8 mouse cellular contexts compared by ENCODE assay signal in the genomic region with DNA sequence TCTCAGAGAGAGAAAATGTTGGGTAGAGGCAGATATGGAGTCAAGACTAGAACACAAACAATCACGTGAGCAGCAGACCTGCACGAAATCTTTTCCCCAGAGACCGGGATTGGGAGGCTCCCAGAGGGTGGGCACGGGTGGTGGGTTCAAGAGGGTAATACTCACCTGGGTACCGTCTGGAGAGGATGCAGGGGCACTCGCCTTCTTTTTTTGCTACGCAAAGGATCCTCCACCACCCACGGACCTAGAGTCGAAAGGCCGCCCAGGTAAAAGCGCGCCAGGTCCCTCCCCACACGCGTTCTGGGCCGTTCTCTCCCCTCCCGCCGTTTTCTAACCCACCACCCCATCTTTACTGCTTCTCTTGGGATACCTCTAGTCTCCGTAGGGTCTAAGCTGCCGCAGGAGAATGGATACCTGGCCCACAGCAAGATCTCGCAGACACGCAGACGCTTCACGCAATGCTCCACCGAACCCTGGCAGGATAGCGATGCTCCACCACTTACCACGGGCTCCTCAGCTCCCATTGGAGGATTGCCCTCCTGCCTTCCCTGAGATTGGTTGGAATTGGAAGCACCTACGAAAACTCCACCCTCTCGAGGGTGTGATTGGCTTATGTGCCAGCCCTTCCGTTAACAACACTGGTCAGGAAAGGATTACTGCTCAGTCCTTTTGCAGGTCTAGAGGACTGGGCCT. TPM values are rescaled to one million over a fixed set of nuclear protein-coding genes. Genes with fewer than 3 reads are reported as not detected.
A peak's percentile ranks its signal among the peaks of the same experiment; 100 is the strongest.
DNase-seq lines count a peak whose midpoint lies in the region; ATAC-seq lines count a peak whose summit lies in the region.

Gene Kantr, minus strand, starts transcription at position 500 of the 693 bp plus-strand sequence.

- peak; percentile 97 for ATAC-seq in intestine, embryonic 14.5 days (replicated peaks; ENCODE audit: low FRiP score, low TSS enrichment, low read depth)
- ATAC-seq in megakaryocyte progenitor cell, adult 5-6 weeks (replicated peaks; ENCODE audit: poor library complexity), result peak; percentile 99

- H3K27ac ChIP-seq in intestine, embryonic 14.5 days (ENCODE audit: low read depth), result peak within 1 kb of the TSS; percentile 16; the same call in 1 of the 2 replicates

- H3K4me3 ChIP-seq in intestine, embryonic 14.5 days (ENCODE audit: low read depth, low read length), result peak within 1 kb of the TSS; percentile 51

- intact Hi-C loops in gastrocnemius, postnatal 36 days (cut with DNase I), result no loop called here
- intact Hi-C loops in left cerebral cortex, postnatal 10 days (cut with DNase I), result no loop called here

- 11% methylated on average over 23 of the region's 29 CpGs for WGBS in intestine, embryonic 14.5 days

- 0 out of 2 replicates have a peak, but pooled peaks cover 2% of the 10 kb centered on the region for H3K4me1 ChIP-seq in intestine, embryonic 14.5 days (replicated peaks; ENCODE audit: control insufficient read depth, insufficient read depth, low read length)

- H3K9me3 ChIP-seq in intestine, embryonic 14.5 days (ENCODE audit: control insufficient read depth, low read length), result no peaks in the 10 kb centered on the region

- peak within 1 kb of the TSS; percentile 50 for H3K4me2 ChIP-seq in intestine, embryonic 14.5 days (ENCODE audit: low read length)

- no peaks in the 10 kb centered on the region for H3K36me3 ChIP-seq in intestine, embryonic 14.5 days (ENCODE audit: control insufficient read depth, insufficient read depth, low read length)

- 0 out of 2 replicates have a peak, but pooled peaks cover 4% of the 10 kb centered on the region for H3K27me3 ChIP-seq in intestine, embryonic 14.5 days (replicated peaks; ENCODE audit: control insufficient read depth, insufficient read depth, low read length)

- peak; percentile 75 for DNase-seq in ovary, adult 18-20 months (ENCODE audit: low spot score)
- DNase-seq in ovary, postnatal 10 days (ENCODE audit: low spot score), result no peak
- peak; percentile 64 for DNase-seq in embryo, embryonic 9.5 days (ENCODE audit: extremely low spot score)
- DNase-seq in gastrocnemius, postnatal 36 days, result peak; percentile 39 to 75
- peak; percentile 74 for DNase-seq in intestine, embryonic 14.5 days (ENCODE audit: low spot score)
- DNase-seq in left cerebral cortex, postnatal 10 days (ENCODE audit: extremely low spot score in 1 of 2, low spot score in 2 of 2), result peak; percentile 77 to 82
- DNase-seq in right cerebral cortex, postnatal 25 days, result peak; percentile 80

- H3K9ac ChIP-seq in intestine, embryonic 14.5 days (ENCODE audit: low read length), result peak within 1 kb of the TSS; percentile 55

RNA-seq across cellular contexts. Expression of gene Kantr, which starts in this region (rescaled TPM):
- 1 to 10 TPM; 1.6 to 2.3 TPM for total RNA-seq in gastrocnemius, postnatal 36 days (2021)
- 14.9 and 18.5 TPM in 2 replicates for polyA plus RNA-seq in intestine, embryonic 14.5 days (2014; fragmentation: Nextera tagmentation; extraction: Ambion mirVana)
- 10 to 100 TPM; 48.6 to 50.3 TPM for total RNA-seq in left cerebral cortex, postnatal 10 days (2021)
- 14.4 and 24.0 TPM in 2 replicates for total RNA-seq in megakaryocyte progenitor cell, adult 5-6 weeks (2015)
- 6.2 and 6.4 TPM in 2 replicates for total RNA-seq in megakaryocyte progenitor cell, adult 5-6 weeks (2017)
